Mouse (Mus musculus) lung, postnatal 4 days (tissue): ENCODE measurements at regions not wholly inside any gene's neighbourhood (a gene's known extent, or its start where the extent isn't known, plus 50 kb on each side); places are given as distances from the start of the nearest gene placed in this dataset.
A peak's percentile ranks its signal among the peaks of the same experiment; 100 is the strongest.
"Not testable (repeated sequence)": the region's sequence is repeated elsewhere in the genome, so short reads cannot be mapped to it uniquely, and the experiment has no call there.

Experiments
- DNase-seq, 2 experiments: peaks; one replicate each; pipeline ENCODE4 v3.0.0; 2021

- no peak for DNase-seq
These were observed 1638.0 kb downstream of the Car8 start for GRCm38 (mm10) chr4:6600766-6601367.

GRCm38 (mm10) chr4:6596321-6596720 lies 1642.5 kb downstream of the Car8 start:
- no peak for DNase-seq

- not testable (repeated sequence) for DNase-seq
These were observed 1646.0 kb downstream of the Car8 start for GRCm38 (mm10) chr4:6592890-6593289.

- DNase-seq, result peak in 1 of 2 experiments; percentile 35
These were observed 1677.1 kb downstream of the Car8 start for GRCm38 (mm10) chr4:6561604-6562357.

GRCm38 (mm10) chr4:6539626-6540025 lies 1699.2 kb downstream of the Car8 start:
- DNase-seq, result no peak

- no peak for DNase-seq
These were observed 1706.4 kb downstream of the Car8 start for GRCm38 (mm10) chr4:6532441-6532840.

GRCm38 (mm10) chr4:6517626-6518025 lies 1721.2 kb downstream of the Car8 start:
- DNase-seq, result no peak

- peak in 1 of 2 experiments; percentile 72 for DNase-seq
These were observed 1721.7 kb upstream of the Impad1 start for GRCm38 (mm10) chr4:6514823-6515222.

GRCm38 (mm10) chr4:6513635-6514034 lies 1720.5 kb upstream of the Impad1 start:
- DNase-seq, result no peak

- peak; percentile 68 to 83 for DNase-seq
These were observed 1719.7 kb upstream of the Impad1 start for GRCm38 (mm10) chr4:6512749-6513364.

- DNase-seq, result no peak
These were observed 1714.9 kb upstream of the Impad1 start for GRCm38 (mm10) chr4:6508091-6508490.
